Mouse (Mus musculus): Measurements from ENCODE around the gene Rfk. TPM values are rescaled to one million over a fixed set of nuclear protein-coding genes. Genes with fewer than 3 reads are reported as not detected.

Gene Rfk
- polyA plus RNA-seq, 1 experiment from 2014 or later, result 75.5 TPM

DNA sequence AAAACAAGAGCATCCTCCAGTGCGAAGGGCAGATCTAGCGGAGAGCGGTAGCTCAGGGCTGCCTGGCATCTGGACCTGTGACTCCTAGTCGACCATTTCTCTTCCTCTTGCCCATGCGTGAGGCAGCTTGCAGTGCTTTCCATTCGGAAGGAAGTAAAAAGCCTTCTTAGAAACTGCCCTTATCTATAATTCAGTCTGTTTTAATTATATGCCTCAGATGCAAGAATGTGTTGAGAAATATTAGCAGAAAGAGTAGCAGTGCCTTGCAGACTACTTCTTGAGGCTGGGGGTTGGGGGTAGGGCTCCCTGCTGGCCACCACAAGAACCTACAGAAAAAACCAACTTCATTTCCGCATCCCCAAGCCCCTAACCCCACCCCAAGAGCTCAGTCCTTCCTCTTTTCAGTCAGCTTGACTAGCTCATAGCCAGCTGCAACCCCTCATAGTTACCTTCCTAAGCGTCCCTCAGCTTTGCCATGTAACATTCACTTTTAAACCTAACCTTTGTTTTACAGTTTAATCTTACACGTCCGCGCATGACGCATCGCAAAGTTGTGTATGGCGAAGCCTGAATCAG is 34.4 kb upstream of the Rfk start:
- H3K9ac ChIP-seq (replicated peaks), result no peak overlapping the region
- H3K4me3 ChIP-seq, result no peak overlapping the region
- ATAC-seq (ENCODE audit: low FRiP score, low read depth), result no peak
- WGBS, result 77% methylated on average over 14 of the region's 14 CpGs
- no peaks in the 10 kb centered on the region for H3K36me3 ChIP-seq
- H3K27me3 ChIP-seq, result peaks cover 38% of the 10 kb centered on the region
- no peaks in the 10 kb centered on the region for H3K9me3 ChIP-seq
- no peak overlapping the region for H3K4me2 ChIP-seq (replicated peaks)
- H3K4me1 ChIP-seq, result peaks cover 8% of the 10 kb centered on the region
- no peak overlapping the region for H3K27ac ChIP-seq (replicated peaks)

DNA sequence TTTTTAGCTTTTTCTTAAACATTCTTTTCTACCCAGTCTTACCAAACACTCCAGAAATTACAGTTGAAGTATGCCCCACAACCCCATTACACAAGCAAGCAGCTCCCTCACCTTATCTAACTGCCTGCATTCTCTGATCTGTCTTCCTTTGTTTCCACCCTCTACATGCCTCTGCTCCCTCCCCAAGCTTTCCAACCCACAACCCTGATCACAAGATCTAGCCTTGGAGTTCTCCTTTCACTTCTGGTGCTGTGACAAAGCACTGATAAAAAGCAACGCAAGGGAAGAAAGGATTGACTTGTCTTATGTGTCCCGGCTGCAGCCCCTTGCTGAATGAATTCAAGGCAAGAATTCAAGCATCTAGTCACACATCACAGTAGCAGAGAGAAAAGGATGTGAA is 32.7 kb upstream of the Rfk start:
- H3K4me1 ChIP-seq, result peaks cover 5% of the 10 kb centered on the region
- no peaks in the 10 kb centered on the region for H3K9me3 ChIP-seq
- H3K27ac ChIP-seq (replicated peaks), result no peak overlapping the region
- H3K4me2 ChIP-seq (replicated peaks), result no peak overlapping the region
- peaks cover 21% of the 10 kb centered on the region for H3K27me3 ChIP-seq
- no peak for ATAC-seq (ENCODE audit: low FRiP score, low read depth)
- 75% methylated on average over 2 of the region's 2 CpGs for WGBS
- H3K36me3 ChIP-seq, result no peaks in the 10 kb centered on the region
- H3K4me3 ChIP-seq, result no peak overlapping the region
- H3K9ac ChIP-seq (replicated peaks), result no peak overlapping the region

GRCm38 (mm10) chr19:17364741-17365140 is 29.1 kb upstream of the Rfk start:
- no peaks in the 10 kb centered on the region for H3K4me1 ChIP-seq
- H3K9me3 ChIP-seq, result no peaks in the 10 kb centered on the region
- no peaks in the 10 kb centered on the region for H3K36me3 ChIP-seq
- no peak overlapping the region for H3K4me2 ChIP-seq (replicated peaks)
- no peaks in the 10 kb centered on the region for H3K27me3 ChIP-seq
- H3K27ac ChIP-seq (replicated peaks), result no peak overlapping the region
- no peak overlapping the region for H3K4me3 ChIP-seq
- no peak for ATAC-seq (ENCODE audit: low FRiP score, low read depth)
- no peak overlapping the region for H3K9ac ChIP-seq (replicated peaks)
- 39% methylated on average over 3 of the region's 3 CpGs for WGBS

- no peaks in the 10 kb centered on the region for H3K27me3 ChIP-seq
- H3K9ac ChIP-seq (replicated peaks), result no peak overlapping the region
- no peaks in the 10 kb centered on the region for H3K36me3 ChIP-seq
- WGBS, result 90% methylated on average over 8 of the region's 8 CpGs
- no peak for ATAC-seq (ENCODE audit: low FRiP score, low read depth)
- H3K27ac ChIP-seq (replicated peaks), result no peak overlapping the region
- no peaks in the 10 kb centered on the region for H3K9me3 ChIP-seq
- H3K4me3 ChIP-seq, result no peak overlapping the region
- no peak overlapping the region for H3K4me2 ChIP-seq (replicated peaks)
- H3K4me1 ChIP-seq, result no peaks in the 10 kb centered on the region
Measured at GRCm38 (mm10) chr19:17366364-17367090, 27.3 kb upstream of the Rfk start.

DNA sequence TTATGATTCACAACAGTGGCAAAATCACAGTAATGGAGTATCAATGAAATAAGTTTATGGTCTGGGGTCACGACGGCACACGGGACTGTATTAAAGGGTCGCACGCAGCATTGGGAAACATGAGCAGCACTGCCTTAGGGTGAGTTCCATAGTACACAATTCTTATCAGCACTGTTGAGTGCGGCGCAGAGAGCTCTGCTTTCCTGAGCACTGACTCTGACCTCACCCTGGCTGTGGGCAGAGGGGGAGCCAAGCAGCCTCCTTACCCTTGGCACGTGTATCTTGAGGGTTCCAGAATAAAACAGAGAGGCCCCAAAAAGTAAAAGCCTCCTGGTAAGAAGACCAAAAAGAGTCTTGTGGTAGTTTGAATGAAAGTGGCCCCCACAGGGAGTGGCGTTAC is 25.3 kb upstream of the Rfk start:
- Histone ChIP-seq H3K4me2 (replicated peaks) (no peak overlapping the region), H3K36me3 (no peaks in the 10 kb centered on the region), H3K9ac (replicated peaks) (no peak overlapping the region), H3K27ac (replicated peaks) (no peak overlapping the region), H3K9me3 (no peaks in the 10 kb centered on the region), H3K27me3 (no peaks in the 10 kb centered on the region), H3K4me1 (no peaks in the 10 kb centered on the region), H3K4me3 (no peak overlapping the region)
- 91% methylated on average over 9 of the region's 9 CpGs for WGBS
- ATAC-seq (ENCODE audit: low FRiP score, low read depth), result no peak

GRCm38 (mm10) chr19:17369581-17369980 is 24.3 kb upstream of the Rfk start:
- 59% methylated on average over 7 of the region's 7 CpGs for WGBS
- Histone ChIP-seq H3K27me3 (no peaks in the 10 kb centered on the region), H3K27ac (replicated peaks) (no peak overlapping the region), H3K4me2 (replicated peaks) (no peak overlapping the region), H3K4me3 (no peak overlapping the region), H3K9ac (replicated peaks) (no peak overlapping the region), H3K4me1 (no peaks in the 10 kb centered on the region), H3K36me3 (no peaks in the 10 kb centered on the region), H3K9me3 (no peaks in the 10 kb centered on the region)
- ATAC-seq (ENCODE audit: low FRiP score, low read depth), result no peak

DNA sequence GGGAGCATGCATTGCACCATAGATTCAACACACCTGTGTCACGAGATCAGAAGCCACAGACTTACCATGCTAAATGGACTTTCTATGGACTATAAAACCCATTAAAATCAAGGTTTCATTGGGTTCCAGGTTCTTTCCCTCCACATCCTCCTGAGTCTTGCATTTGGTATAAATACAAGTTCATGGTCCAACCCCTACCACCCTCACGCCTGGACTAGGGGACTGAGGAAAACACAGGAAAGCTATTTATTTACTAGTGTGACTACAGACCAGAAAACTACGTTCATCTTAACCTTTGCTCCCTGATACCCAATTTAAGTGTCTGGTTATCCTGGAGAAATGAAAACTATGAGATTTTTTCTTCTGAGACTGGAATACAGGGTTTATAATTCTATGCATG is 21.1 kb upstream of the Rfk start, which contains the start of gene Gcnt1:
Gene Gcnt1, minus strand, starts transcription at position 144 of the 400 bp plus-strand sequence.
- ATAC-seq (ENCODE audit: low FRiP score, low read depth), result no peak
- no peaks in the 10 kb centered on the region for H3K27me3 ChIP-seq
- no peaks in the 10 kb centered on the region for H3K36me3 ChIP-seq
- H3K9me3 ChIP-seq, result no peaks in the 10 kb centered on the region
- H3K27ac ChIP-seq (replicated peaks), result no peak within 1 kb of the TSS
- WGBS, result 85% methylated on average over 3 of the region's 3 CpGs
- no peaks in the 10 kb centered on the region for H3K4me1 ChIP-seq
- H3K4me2 ChIP-seq (replicated peaks), result no peak within 1 kb of the TSS
- H3K9ac ChIP-seq (replicated peaks), result no peak within 1 kb of the TSS
- H3K4me3 ChIP-seq, result no peak within 1 kb of the TSS

- Histone ChIP-seq H3K9ac (replicated peaks) (no peak overlapping the region), H3K9me3 (no peaks in the 10 kb centered on the region), H3K4me2 (replicated peaks) (no peak overlapping the region), H3K27ac (replicated peaks) (no peak overlapping the region), H3K36me3 (no peaks in the 10 kb centered on the region), H3K4me1 (no peaks in the 10 kb centered on the region), H3K27me3 (peaks cover 12% of the 10 kb centered on the region), H3K4me3 (no peak overlapping the region)
- no peak for ATAC-seq (ENCODE audit: low FRiP score, low read depth)
Measured at GRCm38 (mm10) chr19:17378845-17379244, 15.0 kb upstream of the Rfk start.

- Histone ChIP-seq H3K36me3 (no peaks in the 10 kb centered on the region), H3K27ac (replicated peaks) (no peak overlapping the region), H3K4me1 (no peaks in the 10 kb centered on the region), H3K27me3 (peaks cover 17% of the 10 kb centered on the region), H3K9me3 (no peaks in the 10 kb centered on the region), H3K9ac (replicated peaks) (no peak overlapping the region), H3K4me3 (no peak overlapping the region), H3K4me2 (replicated peaks) (no peak overlapping the region)
- ATAC-seq (ENCODE audit: low FRiP score, low read depth), result no peak
- WGBS, result 85% methylated on average over 7 of the region's 7 CpGs
Measured at GRCm38 (mm10) chr19:17380549-17380948, 13.3 kb upstream of the Rfk start.

GRCm38 (mm10) chr19:17382807-17383397 is 10.9 kb upstream of the Rfk start:
- peaks cover 17% of the 10 kb centered on the region for H3K27me3 ChIP-seq
- 0 out of 2 replicates have a peak, but pooled peaks cover 4% of the 10 kb centered on the region for H3K4me1 ChIP-seq
- no peaks in the 10 kb centered on the region for H3K9me3 ChIP-seq
- H3K4me2 ChIP-seq (replicated peaks), result no peak overlapping the region
- no peak for ATAC-seq (ENCODE audit: low FRiP score, low read depth)
- no peaks in the 10 kb centered on the region for H3K36me3 ChIP-seq
- no peak overlapping the region for H3K27ac ChIP-seq (replicated peaks)
- H3K4me3 ChIP-seq, result no peak overlapping the region
- 86% methylated on average over 6 of the region's 6 CpGs for WGBS
- no peak overlapping the region for H3K9ac ChIP-seq (replicated peaks)

DNA sequence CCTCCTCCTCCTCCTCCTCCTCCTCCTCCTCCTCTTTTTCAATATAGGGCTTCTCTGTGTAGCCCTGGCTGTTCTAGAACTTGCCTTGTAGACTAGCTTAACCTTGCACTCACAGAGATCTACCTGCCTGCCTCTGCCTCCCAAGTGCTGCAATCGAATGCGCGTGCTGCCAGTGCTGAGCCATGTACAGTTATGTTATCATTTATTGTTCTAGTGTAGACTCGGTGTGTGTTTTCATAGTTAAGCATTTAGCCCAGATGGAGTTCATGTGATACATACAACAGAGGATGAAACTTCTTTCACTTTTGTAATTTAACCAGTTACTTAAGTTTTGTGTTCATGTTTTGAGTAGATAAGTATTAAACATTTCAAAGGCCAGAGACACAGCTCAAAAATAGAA is 8.8 kb upstream of the Rfk start:
- Histone ChIP-seq H3K9ac (replicated peaks) (no peak overlapping the region), H3K27ac (replicated peaks) (no peak overlapping the region), H3K4me2 (replicated peaks) (no peak overlapping the region), H3K27me3 (peaks cover 23% of the 10 kb centered on the region), H3K4me3 (no peak overlapping the region), H3K4me1 (0 out of 2 replicates have a peak, but pooled peaks cover 4% of the 10 kb centered on the region), H3K36me3 (no peaks in the 10 kb centered on the region), H3K9me3 (no peaks in the 10 kb centered on the region)
- 97% methylated on average over 4 of the region's 4 CpGs for WGBS
- no peak for ATAC-seq (ENCODE audit: low FRiP score, low read depth)

- Histone ChIP-seq H3K4me3 (no peak overlapping the region), H3K27ac (replicated peaks) (no peak overlapping the region), H3K9me3 (no peaks in the 10 kb centered on the region), H3K9ac (replicated peaks) (no peak overlapping the region), H3K27me3 (peaks cover 23% of the 10 kb centered on the region), H3K36me3 (no peaks in the 10 kb centered on the region), H3K4me2 (replicated peaks) (no peak overlapping the region), H3K4me1 (0 out of 2 replicates have a peak, but pooled peaks cover 4% of the 10 kb centered on the region)
- ATAC-seq (ENCODE audit: low FRiP score, low read depth), result no peak
- WGBS, result 54% methylated on average over 1 of the region's 1 CpGs
Measured at GRCm38 (mm10) chr19:17385426-17385825, 8.4 kb upstream of the Rfk start.
